Mouse (Mus musculus) testis, postnatal 10 days (tissue): ENCODE results near the gene Tha1.

ENCODE experiments used
- DNase-seq: peaks from one replicate; pipeline ENCODE4 v3.0.0; 2021; ENCODE audit warnings: low spot score

The Tha1 gene

GRCm38 (mm10) chr11:117880977-117881358 lies 7.7 kb upstream of the Tha1 start:
- no peak for DNase-seq

DNA sequence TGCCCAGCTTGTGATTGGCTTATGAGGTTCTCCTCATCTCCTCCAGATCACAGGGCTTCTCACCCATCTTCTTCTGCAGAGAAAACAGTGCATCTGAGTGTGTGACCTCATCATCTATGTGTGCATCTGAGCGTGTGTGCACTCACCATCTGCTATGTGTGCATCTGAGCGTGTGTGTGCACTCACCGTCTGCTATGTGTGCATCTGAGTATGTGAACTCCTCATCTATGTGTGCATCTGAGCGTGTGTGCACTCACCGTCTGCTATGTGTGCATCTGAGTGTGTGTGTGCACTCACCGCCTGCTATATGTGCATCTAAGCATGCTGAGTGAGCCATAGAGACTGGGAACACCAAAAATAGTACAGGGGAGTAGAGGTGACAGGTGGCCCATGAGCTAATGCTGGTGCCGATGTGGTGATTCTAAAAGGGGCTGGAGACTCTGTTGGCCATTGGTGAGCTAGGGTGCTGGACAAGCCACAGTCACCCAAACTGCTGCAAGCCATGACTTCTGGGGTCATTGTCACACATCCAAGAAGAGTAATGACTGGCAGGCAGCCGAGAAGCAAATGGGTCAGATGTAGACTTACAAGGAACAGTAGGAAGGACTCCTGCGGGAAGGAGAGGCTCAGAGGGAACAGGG lies 7.2 kb upstream of the Tha1 start:
- DNase-seq = no peak

GRCm38 (mm10) chr11:117879676-117880075 lies 6.4 kb upstream of the Tha1 start:
- no peak for DNase-seq

GRCm38 (mm10) chr11:117878892-117879291 lies 5.6 kb upstream of the Tha1 start:
- no peak for DNase-seq

- DNase-seq = peak; percentile 61
These were observed 4.8 kb upstream of the Tha1 start for GRCm38 (mm10) chr11:117877917-117878745.

GRCm38 (mm10) chr11:117875681-117876080 lies 2.4 kb upstream of the Tha1 start:
- no peak for DNase-seq

GRCm38 (mm10) chr11:117874419-117874818 lies 1.1 kb upstream of the Tha1 start:
- DNase-seq = no peak

DNA sequence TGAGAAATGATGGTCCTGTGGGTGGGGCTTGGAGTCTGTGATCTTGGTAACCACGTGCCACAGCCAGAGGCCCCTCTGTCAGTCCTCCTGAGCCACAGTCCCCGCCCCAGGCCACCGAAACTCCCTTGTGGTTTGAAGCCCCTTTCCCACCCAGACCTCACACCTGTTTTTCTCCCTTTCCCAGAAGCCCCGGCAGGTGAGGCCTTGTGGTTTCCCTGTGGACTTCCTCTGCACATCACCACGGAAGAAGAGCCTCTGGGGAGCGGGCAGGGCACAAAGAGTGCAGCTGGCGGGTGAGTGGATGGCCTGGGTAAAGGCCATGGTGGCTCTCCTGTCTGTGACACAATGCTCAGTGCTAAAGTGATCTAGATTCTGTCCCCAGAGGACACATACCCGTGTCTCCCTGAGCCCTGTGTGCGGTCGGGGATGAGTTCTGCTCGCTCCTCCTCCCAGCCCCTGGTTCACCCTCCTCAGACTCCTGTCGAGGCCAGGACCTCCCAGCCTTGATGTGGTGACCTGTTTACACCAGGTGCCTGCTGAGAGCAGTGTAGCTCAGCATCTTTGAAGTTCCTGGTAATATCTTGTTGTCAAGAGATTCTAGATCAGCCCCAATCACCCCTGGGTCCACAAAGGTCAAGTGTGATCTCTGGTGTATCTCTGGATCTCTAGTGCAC lies 1.2 kb downstream of the Tha1 start:
- no peak for DNase-seq

- no peak for DNase-seq
These were observed 1.9 kb downstream of the Tha1 start for GRCm38 (mm10) chr11:117871376-117871775.

DNA sequence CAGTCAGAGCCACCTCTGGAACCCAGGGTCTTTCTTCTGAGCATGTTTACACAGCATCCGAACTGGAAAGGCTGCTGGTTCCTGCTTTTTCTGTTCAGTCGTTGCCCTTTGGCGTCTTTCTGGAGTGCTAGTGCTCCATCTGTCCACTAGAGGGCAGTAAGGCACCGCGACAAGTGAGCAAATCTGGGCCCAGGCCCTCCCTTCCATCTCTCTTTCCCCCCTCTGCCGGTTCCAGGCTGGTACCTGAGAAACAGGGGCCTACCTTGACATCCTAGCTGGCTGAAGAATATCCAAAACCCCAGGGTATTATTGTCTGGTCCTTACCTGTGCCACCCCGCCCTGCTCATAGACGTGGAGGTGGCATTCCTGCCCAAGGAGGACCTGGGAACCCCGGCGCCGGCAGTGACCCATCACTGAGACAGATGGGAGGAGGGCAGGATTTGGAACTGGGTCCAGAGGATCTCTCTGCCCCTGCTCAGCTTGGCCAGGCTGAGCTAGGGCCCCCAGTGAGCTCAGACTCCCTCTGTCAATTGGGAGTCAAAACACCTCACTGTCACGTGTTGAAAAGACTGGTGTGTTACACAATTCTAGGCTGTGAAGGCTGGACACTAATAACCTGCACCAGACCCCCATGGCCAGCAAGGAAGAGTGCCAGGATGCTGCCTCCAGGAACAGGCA lies 2.5 kb downstream of the Tha1 start:
- DNase-seq = peak; percentile 74

- DNase-seq = no peak
These were observed 7.3 kb downstream of the Tha1 start for GRCm38 (mm10) chr11:117865988-117866387.

GRCm38 (mm10) chr11:117864805-117865204 lies 8.5 kb downstream of the Tha1 start:
- no peak for DNase-seq

- DNase-seq = no peak
These were observed 10.0 kb downstream of the Tha1 start for GRCm38 (mm10) chr11:117863174-117863856.

DNA sequence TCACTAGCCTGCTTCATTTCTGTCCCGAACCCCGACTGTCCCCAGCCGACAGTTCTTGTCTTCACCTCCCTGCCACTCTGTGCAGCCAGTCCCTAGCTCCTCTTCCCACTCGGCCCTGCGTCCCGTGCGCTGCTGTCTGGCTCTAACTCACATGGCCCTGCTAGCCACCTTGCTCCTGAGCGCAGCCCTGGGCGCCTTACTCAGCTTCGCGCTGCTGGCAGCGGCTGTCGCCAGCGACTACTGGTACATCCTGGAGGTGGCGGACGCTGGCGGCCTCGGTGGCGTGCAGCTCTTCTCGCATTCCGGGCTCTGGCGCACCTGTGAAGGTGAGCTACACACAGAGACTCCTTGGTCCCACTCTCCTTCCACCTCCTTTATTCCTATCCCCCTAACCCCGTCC lies 12.7 kb downstream of the Tha1 start, which contains the start of gene Tmem235:
TSS of gene Tmem235 (plus strand) at position 152 of the 400 bp plus-strand sequence.
- DNase-seq = no peak

GRCm38 (mm10) chr11:117858392-117858791 lies 14.9 kb downstream of the Tha1 start:
- DNase-seq = no peak

DNA sequence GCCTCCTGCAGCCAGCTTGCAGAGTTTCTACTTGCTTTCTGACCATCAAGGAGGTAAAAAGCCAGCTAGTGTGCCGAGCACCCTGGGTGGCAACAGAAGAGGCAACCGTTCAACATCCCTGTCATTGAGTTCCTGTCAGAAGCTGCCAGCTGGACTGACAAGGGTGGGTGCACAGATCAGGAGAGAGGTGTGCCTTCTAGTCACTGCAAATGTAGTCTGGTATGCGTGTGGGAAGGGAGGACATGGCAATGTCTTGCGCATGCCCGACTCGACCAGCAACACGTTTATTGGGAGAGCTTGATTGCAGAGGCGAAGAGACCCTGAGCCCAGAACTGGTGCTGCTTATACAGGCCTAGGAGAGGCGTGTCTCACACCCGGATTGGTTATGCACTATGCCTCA lies 15.8 kb downstream of the Tha1 start:
- no peak for DNase-seq

DNA sequence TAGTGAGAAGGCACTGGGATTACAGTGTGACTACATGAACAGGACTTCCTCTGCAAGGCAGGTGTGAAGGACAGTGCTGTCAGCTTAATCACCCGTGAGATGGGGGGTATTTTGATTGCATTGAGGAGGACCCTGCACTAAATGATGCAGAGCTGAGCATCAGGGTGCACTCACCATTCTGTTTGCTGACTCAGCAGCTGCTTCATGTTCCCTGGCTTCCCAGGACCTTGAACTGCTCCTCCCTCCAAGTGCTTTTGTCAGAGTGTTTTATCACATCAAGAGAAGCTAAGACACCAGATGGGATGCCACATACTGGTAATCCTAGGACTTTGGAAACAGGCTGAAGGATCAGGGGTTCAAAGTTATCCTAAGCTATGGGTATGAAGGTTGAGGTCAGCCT lies 17.3 kb downstream of the Tha1 start:
- DNase-seq = no peak

- no peak for DNase-seq
These were observed 17.9 kb downstream of the Tha1 start for GRCm38 (mm10) chr11:117855360-117855759.

GRCm38 (mm10) chr11:117854241-117854640 lies 19.0 kb downstream of the Tha1 start:
- DNase-seq = no peak

DNA sequence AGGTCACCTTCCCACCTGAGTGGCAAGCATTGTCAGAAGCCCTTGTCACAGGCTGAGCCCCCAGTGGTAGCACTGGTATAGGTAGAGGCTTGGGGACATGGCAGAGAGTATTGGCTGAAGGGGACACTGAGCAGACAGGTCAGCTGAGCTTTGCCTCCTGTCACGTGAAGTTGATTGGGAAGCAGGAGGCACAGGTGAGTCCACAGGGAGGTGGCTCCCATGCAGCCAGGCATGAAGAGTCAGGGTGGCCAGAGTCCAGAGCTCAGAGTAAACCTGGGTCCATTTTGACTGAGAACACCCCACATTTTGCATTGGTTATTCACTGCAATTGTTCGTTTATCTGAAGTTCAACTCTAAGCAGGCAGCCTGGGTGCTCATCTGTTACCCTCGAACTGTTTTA lies 20.4 kb downstream of the Tha1 start:
- DNase-seq = no peak

DNA sequence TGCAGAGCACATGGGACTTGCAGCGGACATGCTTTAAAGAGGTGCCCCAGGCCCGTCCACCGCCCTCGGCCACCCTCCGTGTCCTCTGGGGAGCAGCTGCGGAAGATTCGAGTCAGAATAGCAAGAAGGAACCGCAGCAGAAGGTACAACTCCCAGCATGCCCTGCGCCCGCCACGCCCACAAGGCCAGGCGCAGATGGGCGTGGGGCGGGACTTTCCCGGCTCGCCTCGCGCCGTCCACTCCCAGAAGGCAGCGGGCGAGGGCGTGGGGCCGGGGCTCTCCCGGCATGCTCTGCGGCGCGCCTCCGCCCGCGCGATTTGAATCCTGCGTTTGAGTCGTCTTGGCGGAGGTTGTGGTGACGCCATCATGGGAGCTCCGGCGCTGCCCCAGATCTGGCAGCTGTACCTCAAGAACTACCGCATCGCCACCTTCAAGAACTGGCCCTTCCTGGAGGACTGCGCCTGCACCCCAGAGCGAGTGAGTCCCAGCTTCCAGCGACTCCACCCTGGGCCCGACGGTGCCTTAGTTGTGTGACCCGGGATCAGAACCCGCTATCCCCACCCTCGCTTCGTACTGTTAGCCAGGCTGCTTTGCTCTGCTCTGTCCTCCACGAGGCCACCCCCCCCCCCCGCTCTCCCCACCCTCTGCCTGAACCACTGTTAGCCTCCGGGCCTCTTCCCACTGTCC lies 24.2 kb downstream of the Tha1 start, which contains the start of gene Birc5:
TSS of gene Birc5 (plus strand) at position 267 of the 687 bp plus-strand sequence.
- peak; percentile 99 for DNase-seq
